Mouse (Mus musculus): ENCODE data around the gene Tex261.
A peak's percentile ranks its signal among the peaks of the same experiment; 100 is the strongest.

The Tex261 gene

DNA sequence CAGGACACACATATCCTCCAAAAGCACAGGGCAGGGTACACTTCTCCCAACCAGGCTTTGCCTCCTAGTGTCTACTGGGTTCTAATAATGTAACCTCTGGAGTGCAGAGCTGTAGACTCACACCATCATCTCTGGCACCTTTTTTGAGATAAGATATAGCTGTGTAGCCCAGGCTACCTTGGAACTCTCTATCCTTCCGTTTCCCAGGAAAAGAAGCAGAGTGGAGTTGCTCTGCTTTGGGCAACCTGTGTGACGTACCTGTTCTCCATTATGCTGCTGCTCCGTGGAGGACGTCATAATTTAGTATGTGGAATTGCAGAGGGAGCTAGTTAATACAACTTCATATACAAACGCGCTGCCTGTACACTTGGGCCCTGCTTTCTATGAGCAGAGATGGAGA is 13.3 kb downstream of the Tex261 start, which contains the start of gene Ankrd53:
TSS of gene Ankrd53 (plus strand) at position 301 of the 400 bp plus-strand sequence.
- no peak for DNase-seq (ENCODE audit: low spot score in 2 of 2)

DNA sequence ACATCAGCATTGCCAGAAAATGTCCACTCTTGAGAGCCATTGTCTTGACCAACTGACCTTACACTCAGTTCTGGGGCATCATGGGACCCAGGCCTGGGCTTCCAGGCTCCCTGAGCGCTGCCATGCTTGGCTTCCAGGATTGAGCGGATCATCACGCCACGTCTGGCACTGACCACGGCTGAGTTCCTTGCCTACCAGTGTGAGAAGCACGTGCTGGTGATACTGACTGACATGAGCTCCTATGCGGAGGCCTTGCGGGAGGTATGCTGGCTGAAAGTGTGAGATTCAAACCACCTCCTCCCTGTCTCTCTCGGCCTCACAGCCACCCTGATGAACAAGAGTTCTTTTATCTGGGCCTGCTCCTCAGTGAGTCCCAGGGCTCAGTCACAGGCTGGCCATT is 19.6 kb downstream of the Tex261 start:
- DNase-seq (ENCODE audit: low spot score in 2 of 2) = no peak

DNA sequence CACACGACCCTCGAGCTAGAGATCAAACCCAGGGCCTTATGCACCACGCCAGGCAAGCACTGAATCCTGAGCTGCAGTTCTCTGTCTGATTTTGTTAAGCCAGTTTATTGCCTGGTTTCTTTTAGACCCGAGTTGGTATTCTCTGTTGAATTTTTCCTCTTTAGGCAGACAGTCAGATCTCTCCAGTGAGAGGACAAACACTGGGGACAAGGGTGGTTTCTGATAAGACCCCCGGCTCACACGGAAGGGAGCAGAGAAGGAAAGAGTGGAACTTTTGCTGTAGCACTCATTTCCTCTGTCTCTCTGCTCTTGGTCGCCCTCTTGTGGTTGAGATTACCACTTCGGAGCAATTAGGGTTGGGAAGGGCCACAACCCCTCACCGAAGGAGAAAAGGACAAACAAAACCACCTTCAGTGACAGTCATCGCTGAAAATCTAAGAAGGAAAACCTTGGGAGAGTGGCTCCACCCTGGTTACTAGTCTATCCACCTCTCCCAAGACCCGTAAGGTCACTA is 25.4 kb downstream of the Tex261 start:
- DNase-seq (ENCODE audit: low spot score in 2 of 2) = peak in 1 of 2 experiments; percentile 46

DNA sequence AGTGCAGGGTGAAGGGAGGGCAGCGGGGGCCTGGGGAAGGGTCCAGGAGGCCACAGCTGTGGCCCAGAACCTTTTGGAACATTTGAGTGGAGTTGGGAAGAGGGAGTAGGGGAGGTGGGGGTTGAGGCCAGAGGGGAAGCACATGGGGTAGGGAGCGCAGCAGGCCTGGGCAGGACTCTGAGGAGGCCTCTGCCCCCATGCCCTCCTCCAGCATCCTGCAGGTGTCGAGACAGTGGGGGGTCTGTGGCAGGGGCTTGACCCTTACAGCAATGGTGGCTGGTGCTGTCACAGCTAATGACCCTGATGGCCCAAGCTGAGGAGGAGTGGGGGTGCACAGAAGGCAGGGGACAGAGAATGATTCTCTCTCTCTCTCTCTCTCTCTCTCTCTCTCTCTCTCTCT is 26.3 kb downstream of the Tex261 start:
- no peak for DNase-seq (ENCODE audit: low spot score in 2 of 2)

DNA sequence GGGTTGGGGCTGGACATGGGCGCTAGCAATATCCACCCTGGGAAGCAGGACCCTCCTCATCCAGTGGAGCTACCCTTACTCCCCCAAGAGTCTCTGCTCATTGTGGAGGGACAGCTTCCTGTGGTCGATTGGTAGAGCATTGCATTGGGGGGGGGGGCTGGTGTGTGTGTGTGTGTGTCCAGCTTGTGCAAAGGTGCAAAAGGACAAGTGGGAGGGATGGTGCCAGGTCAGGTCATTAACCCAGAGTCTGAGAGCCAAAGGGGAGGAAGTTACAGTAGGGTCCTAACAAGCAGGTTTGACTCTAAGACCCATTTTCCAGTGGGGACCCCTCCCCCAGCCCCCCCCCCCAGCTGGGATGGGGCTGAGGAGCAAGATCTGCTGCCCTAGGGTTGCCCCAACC is 30.1 kb downstream of the Tex261 start:
- DNase-seq (ENCODE audit: low spot score in 2 of 2) = no peak

DNA sequence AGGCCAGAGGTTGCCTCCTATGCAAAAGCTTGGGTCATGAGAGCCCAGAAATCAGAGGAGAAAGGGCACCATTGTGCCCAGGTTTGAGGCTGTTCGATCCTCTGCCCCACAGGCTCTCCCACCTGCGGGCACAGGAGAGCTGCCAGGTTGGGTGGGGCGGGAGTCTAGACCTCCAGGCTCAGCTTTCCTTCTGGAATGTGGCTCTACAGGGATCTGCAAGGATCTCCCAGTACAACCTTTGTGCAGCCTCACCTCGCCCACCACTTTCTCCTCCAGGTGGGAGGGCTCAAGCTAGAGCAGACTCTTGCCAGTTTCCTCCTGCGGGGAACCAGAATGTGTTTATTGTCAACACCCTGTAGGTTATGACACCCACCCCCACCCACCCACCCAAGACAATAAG is 31.1 kb downstream of the Tex261 start:
- no peak for DNase-seq (ENCODE audit: low spot score in 2 of 2)

DNA sequence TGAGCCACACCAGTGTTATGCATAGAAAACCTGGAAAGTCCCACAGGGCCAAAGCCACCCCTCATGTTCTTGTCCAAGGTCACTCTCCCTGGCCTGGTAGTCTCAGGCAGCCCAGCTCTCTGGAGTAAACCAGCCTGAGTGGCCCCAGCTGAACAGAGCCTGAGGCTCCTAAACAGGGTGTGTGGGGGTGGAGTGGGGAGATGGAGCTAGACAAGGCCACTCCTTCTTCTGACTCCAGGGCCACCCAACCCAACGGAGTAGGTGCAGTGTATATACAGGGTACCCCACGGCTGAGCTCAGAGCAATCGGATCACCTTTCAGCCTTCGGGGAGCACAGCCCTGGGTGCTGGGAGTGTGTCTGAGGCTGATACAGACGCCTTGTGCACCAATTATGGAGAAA is 31.5 kb downstream of the Tex261 start:
- DNase-seq (ENCODE audit: low spot score in 2 of 2) = no peak

DNA sequence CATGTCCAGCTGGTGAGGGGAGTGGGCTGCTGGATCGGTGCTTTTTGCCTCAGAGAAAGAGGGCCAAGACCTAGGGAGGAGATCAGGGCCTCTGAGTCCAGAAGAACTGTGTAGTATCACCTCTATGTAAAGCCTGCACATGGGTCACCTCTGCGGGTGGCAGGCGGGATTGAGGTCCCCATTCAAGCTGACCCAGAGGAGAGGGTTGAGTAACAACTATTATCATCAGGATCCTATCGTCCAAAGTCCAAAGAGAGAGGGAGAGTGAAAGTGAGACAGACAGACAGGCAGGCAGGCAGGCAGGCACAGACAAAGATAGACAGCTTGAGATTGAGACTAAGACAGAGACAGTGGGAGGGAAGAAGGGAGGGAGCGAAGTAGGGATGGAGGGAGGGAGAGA is 32.4 kb downstream of the Tex261 start:
- DNase-seq (ENCODE audit: low spot score in 2 of 2) = no peak

DNA sequence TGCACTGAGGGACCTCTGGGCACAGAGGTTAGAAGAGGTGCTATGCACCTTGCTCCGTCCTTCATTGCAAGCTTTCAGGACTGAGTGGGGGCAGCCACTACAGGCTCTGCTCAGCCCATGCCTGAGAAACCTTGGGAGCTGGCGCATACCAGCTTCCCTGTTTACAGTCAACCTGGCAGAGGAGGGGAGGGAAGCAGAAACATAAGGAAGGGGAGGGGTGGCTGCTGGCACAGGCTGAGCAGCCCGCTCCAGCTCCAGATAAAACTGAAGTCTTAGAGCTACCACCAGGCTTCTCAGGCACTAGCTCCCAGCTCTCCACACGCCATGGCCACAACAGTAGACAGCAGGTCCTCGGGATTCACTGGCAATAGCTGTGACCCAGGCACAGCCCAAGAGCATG is 32.9 kb downstream of the Tex261 start, which contains the start of gene Atp6v1b1:
TSS of gene Atp6v1b1 (plus strand) at position 230 of the 400 bp plus-strand sequence.
- DNase-seq (ENCODE audit: low spot score in 2 of 2) = no peak

DNA sequence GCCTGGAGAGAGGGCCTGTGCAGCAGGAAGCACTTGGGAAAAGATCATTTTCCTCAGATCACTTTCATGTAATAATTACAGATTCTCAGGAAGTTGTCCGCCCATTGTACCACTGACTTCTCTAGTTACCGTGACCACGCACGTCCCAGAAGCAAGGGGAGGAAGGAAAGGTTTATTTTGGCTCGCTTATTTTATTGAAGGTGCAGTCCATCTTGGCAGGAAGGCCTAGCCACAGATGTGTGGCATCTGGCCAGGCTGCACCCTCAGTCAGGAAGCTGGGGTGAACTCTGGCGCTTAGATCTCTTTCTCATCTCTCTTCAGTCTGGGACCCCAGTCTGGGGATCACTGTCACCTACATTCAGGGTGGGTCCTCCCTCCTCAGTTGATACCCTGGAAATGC is 37.0 kb downstream of the Tex261 start:
- no peak for DNase-seq (ENCODE audit: low spot score in 2 of 2)

DNA sequence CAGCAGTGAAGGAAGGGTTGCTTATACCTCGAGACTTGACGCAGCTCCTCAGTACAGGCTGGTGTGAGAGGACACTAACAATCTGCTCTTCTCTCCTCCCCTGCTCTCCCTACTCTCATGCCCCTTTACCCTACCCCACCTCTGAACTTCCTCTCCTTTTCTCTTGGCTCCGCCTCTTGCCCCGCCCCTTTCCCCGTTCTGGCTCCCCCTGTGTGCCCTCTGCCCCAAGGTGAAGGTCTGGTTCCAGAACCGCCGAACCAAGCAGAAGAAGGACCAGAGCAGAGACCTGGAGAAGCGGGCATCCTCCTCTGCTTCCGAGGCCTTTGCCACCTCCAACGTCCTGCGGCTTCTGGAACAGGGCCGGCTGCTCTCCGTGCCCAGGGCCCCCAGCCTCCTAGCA is 38.3 kb downstream of the Tex261 start:
- no peak for DNase-seq (ENCODE audit: low spot score in 2 of 2)

DNA sequence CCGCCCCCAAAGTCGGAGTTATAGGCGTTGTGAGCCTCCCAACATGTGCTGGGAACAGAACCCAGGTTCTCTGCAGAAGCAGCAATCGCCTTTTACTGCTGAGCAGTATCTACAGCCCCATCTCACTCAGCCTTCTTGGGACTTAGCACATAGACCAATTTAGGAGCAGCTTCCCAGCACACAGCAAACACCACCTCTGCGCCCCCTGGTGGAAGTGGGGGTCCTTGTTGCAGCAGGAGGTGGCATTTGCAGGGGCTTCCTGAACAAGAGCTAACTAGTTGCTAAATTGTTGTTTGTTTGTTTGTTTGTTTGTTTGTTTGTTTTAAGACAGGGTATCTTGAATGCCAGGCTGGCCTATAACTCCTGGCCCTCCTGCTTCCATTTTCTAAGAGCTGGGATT is 44.5 kb downstream of the Tex261 start:
- DNase-seq (ENCODE audit: low spot score in 2 of 2) = peak; percentile 44 to 45

DNA sequence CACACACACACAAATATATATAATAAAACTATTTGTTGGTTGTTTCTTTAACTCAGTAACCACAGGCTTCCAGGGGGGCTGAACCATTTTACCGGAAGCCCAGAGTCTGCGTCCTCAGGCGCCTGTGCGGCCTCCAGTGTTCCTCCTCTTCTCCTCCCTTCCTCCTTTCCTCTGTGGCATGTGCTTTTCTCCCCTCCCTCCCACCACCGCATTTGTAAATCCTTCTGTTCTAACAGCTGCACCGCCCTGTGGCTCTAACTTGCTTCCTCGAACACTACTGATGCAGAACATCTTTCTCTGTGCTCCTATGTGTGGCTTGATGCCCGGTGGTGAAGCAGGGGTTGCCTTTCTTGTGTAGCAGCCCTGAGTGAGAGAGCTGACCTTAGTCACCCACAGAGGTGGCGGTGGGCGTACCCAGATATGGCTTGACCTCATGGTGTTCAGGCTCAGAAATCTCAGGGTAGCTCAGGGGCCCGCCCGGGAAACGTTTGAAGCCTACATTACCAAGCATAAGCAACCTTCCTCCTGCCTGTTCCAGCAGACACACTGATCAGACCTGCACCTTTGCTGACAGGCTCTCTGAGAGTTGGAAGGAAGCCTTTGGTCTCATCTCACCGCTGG is 46.2 kb downstream of the Tex261 start:
- no peak for DNase-seq (ENCODE audit: low spot score in 2 of 2)

DNA sequence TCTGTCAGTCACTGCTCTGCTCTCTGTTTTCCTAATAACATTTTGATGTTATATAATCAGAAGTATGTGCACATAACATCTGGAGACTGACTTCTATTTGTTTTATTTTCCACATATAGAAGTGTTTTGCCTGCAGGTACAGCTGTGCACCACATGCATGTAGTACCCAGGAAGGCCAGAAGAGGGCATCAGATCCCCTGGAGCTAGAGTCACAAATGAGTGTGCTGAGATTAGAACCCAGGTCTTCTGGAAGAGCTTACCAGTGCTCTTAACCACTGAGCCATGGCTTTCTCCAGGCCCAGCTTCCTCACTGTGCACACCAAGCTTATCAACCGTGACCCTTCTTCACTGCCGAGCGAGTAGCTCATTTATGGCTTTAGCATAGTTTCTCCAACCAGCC is 47.1 kb downstream of the Tex261 start:
- no peak for DNase-seq (ENCODE audit: low spot score in 2 of 2)

DNA sequence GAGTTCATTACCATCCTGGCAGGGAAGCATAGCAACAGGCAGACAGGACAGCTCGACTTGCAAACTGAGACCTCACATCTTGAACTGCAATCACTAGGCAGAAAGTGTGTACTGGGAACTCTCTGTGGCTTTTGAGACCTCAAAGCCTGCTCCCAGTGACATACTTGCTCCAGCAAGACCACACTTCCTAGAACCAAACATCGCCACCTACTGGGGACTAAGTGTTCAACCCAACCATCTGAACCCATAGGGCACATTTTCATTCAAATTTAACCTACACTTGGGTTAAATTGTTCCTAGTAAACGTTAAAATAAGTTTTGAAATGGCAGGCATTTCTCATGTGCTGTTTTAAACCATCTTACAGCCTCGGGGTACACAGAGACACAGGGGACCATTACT is 48.4 kb downstream of the Tex261 start:
- no peak for DNase-seq (ENCODE audit: low spot score in 2 of 2)

DNA sequence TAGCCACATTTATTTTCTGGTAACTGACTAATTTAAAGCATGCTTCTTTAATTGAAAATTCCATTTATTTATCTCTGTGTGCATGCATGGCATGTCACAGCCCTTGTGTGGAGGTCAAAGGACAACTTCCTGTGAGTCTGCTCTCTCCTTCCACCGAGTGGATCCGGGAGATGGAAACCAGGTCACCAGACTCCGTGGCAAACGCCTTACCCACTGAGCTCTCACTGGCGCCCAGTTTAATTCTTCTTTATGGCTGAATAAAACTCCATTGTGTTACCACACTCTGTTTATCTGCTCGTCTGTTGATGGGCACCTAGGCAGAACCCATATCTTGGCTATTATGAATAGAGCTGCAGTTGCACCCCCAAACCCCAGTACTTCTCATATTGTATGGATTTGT is 53.1 kb downstream of the Tex261 start:
- no peak for DNase-seq (ENCODE audit: low spot score in 2 of 2)
